Mouse (Mus musculus): ENCODE measurements at regions not wholly inside any gene's neighbourhood (a gene's known extent, or its start where the extent isn't known, plus 50 kb on each side); places are given as distances from the start of the nearest gene placed in this dataset.

DNA sequence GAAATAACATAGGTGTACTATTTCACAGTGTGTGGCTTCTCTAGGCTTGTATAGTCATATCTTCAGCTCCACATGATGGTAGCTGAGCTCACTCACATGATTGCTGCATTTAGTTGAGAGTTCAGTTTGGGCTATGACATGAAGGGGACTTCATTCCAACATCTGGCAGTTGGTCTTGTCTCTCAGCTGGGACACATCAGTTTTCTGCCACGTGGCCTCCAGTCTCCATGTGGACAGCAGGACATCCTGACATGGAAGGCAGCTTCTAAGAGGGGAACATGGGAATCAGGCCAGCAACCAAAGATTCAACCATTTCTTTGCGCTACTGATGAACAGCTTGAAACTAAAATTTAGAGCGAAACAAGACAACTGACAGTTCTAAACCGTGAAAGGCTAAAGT, 121.2 kb upstream of the Slc44a1 start:
- no peak for DNase-seq

DNA sequence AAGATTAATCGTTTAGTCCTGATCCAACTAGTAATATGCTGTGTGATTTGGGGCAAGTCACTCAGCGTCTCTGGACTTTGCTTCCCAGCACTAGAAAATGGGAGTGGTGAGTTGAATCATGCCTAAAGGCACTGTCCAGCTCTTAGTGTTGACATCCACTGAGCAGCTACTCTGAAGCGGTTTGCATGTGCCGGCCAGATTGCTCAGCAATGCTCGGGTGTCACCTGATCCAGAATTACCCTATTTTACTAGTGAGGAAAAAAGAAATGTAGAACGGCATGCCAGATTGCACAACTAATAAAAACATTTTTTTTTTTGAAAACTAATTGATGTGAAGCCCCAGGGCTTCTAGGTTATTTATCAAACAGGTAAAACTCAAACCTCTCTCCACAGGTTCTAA, 122.0 kb upstream of the Slc44a1 start:
- no peak for DNase-seq

DNA sequence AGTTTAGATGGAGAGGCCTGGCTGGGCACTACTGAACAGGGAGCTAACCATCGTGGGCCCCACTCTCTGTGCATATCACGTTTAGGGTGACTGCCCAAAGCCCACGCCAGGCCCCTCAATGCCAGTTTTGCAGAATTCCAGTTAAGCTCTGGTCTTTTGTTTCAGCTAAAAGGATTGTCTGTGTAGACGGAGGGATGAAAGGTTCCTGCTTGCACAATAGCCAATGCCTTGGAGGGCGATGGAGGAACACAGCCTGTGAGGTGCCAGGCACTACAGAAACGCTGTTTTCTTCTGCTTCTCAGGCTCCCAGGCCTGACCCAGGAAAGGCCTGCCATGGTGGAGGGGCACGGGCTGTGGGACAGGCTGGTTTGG, 122.8 kb upstream of the Slc44a1 start:
- no peak for DNase-seq

DNA sequence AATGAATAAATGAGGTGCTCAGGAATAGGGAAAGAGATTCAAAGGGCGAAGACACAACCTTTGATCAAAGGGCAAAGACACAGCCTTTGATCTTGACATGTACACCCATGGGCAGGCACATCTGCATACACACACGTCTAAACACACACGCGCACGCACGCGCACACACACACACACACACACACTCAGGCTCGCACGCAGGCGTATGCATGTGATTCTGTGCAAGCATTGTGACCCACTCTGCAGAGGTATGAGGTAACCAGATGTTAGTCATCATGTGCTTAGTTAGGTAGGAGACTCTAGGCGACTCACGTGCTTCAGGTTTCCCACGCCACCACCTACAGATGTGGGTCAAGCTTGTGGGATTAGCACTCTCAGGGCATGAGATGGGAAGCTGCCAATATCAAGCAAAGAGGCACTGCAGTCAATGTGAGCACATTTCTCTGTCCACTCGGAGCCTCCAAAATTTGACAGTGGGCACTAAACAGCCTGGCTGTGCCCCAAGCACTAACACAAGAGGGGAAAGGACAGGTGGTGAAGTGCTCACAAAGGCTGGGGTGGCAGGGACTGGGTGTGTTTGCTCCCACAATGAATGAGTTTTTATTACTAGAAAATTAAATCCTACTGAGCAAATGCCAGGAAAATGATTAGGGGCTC, 123.3 kb upstream of the Slc44a1 start:
- DNase-seq: no peak

DNA sequence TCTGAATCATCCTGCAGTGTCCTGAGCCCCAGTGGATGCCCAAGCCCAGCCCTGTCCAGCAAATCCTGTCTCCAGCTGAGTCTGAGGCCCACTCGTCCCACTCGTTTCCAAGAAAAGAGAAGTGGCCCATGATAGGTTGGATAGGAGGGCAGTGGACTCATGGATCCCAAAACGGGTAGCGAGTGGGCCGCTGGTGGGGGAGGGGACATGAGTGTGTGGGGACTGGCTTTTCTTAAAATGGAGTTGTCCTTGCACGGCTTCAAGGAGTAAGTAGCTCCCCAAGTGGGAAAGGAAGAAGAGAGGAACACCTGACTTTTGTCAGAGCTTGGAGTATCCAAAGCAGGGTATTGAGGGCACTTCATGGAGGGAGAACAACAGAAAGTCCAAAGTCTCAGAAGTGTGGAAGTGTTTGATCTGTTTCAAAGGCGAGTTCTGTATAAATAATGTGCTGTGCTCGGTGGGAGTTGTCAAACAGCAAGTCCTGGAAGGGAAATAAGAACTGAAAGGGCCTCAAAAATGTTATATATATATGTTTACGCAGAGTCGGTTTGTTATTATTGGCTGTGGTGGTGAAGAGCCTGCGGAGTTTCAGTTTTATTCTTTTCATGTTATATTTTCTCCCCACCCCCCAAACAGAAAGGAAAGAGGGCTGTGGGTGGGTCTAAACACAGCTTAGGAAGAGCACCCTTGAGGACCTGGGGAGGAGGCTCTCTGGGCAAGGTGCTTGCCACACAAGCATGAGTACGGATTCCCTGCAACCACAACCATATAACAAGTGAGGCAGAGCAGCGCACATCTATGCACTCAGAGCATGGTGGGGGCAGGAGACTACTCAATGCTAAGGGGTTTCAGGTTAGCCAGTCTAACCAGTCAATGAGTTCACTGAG, 124.1 kb upstream of the Slc44a1 start:
- no peak for DNase-seq

DNA sequence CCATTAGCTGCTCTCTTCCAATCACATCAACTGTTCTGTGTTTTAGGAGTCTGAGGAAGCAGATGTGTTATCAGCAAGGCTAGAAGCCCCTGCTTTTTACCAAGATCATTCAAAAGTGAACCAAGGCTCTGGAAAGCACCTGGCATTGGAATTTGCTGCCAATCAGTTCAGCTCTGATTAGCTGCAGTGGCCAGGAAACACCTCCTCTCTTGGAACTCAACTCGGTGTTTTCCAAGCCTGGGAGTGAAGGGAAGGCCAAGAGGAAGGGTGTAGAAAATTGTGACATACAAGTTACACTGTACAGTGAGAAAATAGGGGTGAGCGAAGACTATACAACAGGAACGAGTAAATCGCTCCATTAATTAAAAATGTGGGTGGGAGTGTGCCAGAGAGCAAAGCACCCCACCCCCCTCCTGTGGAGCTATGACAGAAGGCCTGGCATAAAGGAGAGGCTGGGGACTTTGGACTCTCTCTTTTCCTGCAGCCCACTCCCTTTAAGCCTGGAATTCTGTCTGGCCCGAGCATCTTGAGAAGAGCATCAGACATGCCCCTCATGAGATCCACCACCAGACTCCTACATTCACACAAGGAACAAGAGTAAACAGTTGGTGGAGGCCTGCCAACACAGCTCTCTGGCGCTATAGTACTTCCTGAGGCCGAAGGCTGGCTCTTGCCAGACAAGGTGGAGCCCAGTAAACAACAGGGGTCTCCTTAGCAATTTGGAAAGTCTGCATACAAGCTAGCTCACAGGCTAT, 124.9 kb upstream of the Slc44a1 start:
- DNase-seq: no peak

DNA sequence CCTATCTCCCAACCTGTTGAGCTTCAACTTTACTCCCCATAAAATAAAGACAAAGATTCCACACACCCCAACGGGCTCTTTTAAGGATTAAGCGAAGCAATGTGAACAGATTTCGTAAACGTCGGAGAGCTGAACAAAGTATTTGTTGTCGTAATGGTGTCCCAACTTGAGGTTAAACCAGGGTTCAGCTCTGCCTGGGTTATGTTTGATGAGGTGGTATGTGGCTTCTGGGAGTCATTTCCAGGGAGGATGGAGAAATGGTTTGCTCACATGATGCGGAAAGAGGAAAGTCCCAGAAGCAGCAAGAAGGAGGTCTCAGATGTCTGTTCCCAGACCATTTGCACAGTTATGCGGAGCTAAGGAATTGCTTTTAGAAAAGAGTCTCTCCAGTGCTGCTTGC, 126.1 kb upstream of the Slc44a1 start:
- DNase-seq: no peak

DNA sequence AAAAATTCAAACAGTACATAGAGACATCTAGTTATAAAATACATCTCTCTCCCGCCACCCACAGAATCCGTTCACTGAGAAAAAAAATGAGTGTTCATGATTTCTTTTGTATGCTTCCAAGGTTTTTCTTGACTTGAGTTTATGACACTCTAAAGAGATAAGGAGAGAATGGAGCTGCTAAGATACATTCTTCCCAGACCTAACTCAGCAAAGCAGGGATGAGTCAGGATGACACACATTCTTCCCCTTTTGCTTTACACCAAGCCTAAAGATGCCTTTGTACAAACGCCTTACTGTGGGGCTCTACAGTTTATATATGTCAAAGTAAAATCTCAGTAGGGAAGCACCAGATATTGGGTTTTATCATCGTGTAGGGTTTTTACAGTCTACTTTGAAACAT, 133.1 kb upstream of the Slc44a1 start:
- no peak for DNase-seq

DNA sequence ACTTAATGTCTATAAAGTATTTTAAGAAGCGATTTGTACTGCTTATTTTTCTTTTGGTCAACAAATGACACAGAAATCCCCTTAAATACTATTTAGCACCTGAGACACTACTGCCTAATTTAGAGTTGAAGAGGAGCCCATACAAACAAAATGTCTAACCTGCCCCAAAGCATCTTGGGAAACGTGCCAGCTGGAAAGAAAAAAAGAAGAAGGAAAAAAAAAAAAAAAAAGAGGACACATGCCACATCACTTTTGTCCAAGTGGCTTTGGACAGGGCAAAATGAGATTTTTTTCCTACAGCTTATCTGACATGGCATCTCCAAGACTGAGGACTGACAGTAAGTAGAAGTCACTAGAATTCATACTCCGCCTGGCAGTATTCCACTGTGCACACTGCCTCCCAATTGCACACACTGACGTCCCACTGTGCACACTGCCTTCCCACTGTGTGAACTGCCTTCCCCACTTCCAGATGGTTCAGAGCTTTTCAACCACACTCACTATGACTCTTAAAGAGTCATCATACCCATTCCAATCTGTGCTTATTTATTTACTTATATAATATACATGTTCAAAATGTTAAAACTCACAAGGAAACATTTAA, 135.3 kb upstream of the Slc44a1 start:
- no peak for DNase-seq

DNA sequence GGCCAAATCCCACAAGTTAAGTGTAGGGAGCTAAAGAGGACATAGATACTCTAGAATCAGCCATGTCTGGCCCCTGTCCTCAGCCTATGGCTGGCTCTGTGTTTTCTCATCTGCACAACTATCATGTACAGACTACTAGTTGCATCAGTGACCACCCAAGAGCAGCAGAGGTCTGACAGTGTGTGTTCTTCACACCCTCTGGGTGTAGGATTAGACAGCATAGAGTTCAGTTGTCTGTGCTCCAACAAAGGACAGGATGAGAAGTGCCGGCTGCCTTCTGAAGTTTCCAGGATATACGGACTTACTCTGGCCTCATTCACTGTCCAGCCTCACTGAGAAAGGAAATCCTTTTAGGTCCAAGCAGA, 135.9 kb upstream of the Slc44a1 start:
- no peak for DNase-seq

DNA sequence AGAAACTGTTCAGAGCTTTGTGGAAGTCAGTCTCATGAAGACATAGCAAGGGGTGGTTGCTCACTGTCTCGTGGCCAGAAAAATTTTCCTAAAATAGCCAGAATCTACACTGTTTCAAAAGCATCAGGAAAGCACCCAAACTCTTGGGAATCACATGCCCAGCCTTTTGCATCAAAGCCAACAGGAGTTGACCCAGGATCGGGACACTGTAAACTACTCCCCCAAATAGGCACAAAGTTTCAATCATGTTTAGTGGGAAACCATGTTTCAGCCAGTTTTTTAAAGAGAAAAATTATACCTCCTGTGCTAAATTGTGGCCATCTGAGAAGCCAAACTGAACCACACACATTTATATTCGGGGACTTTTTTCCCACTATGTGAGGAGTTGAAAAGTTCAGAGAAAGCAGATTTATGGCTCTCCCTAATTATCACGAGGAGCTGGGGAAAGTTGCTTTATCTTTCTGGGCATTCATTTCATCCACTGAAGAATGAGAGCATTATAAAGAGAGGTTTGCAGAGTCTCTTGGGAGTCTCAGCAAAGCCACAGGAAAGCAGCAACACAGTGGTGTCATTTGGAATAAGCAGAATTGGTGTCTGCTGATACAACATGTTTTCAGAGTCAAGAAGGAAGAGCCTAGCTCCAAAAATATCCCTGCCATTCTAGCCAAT, 136.5 kb upstream of the Slc44a1 start:
- no peak for DNase-seq

DNA sequence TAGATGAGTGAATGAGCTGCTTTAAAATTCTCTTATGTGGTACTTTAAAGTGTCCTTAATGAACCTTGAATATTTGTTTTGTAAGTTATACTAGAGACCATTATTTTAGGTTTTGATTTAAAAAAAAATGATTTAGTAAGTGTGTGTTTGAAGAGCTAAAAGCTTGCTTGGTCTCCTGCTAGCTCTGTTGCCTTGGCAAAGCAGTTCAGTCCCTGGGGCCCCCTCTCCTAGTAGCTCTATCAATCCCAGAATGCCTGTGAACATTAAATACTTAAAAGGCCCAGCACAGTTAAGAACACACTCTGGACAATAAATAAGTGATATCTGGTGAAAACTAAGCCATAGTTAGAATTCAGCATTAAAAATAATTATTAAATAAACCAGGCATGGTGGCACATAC, 138.3 kb upstream of the Abca1 start:
- no peak for DNase-seq

DNA sequence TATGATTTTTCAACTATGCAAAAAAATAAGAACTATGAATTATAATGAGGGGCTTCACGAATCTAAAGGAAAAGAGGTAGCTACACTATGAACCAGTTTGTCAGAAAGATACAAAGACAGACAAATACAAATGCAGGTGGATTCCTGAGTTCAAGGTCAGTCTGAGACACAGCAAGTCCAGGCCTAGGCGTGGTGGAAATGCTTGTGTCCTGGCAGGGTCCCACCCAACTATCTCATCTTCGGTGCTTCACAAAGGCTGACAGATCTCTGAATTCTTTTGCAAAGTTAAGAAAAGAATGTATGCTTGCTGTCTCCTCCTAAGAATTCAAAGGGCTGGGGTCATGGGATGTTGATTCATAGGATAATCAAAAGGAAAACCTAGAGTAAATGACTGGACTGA, 132.9 kb upstream of the Abca1 start:
- no peak for DNase-seq

DNA sequence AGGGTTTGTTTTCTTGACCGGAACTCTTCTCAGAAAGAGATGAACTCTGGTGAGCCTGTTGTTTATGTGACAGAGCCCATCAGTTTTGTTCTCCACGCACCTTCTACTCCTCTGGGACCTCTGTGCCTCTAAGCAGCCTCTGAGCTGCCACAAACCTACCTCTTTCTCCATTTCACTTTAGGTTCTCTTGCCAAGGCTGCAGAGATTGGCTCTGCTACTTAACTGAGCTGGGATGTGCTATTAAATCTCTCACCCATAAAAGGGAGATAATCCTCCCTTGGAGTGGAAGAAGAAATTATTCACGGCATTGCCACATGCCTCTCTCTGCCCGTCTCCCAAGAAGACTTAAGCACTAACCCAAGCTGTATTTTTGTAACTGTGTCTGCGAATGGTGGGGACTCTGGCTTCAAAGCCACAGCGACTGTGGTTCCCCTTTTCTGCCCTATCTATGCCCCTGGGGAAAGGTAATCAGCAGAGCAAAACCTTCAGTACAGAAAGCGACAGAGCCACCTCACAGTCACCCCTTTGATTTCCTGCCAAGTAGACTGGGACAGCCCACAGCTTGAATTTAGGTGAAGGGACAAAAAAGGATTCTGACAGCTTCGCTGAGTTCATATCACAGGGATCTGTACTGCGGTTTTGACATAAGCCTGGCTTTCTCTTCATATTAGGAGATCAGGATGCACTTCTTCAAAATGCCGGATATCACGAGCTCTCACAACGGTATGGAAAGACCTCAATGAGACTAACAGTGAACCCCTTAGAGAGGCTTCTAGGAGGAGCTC, 118.2 kb upstream of the Abca1 start:
- no peak for DNase-seq

DNA sequence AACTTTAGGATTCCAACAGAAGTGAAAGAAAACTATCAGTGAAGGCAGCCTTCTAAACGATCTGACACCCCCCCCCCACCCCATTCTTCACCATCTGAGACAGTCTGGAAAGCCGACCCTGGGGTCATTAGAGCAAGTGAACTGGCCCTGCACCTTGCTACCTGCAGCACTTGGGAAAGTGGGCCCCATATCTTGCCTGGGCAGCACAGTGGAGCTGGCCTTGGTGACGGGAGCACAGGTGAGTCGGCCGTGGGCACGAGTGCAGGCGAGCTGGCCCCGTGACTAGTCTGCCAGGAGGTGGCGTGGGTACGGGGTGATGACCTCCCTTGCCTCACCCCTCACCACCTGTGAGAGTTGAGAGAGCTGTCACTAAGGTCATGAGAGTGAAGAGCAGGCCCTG, 110.7 kb upstream of the Abca1 start:
- DNase-seq: no peak

DNA sequence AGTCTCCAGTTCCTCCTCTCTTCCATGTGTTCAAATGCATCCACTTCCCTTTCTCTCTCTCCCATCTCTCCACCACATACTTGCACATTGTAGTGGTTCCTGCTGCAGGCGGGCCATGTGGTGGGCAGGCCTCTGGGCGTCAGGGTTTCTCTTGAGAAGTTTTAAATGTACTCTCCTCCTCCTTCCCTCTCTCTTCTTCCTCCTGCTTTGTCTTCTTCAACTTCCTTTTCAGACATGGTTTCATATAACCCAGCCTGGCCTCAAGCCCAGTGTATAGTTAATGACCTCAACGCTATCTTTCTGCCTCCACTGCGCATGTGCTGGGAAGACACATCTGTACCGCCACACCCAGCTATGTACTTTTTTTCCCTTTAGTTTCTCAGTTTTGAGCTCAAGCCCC, 110.3 kb upstream of the Abca1 start:
- DNase-seq: no peak

DNA sequence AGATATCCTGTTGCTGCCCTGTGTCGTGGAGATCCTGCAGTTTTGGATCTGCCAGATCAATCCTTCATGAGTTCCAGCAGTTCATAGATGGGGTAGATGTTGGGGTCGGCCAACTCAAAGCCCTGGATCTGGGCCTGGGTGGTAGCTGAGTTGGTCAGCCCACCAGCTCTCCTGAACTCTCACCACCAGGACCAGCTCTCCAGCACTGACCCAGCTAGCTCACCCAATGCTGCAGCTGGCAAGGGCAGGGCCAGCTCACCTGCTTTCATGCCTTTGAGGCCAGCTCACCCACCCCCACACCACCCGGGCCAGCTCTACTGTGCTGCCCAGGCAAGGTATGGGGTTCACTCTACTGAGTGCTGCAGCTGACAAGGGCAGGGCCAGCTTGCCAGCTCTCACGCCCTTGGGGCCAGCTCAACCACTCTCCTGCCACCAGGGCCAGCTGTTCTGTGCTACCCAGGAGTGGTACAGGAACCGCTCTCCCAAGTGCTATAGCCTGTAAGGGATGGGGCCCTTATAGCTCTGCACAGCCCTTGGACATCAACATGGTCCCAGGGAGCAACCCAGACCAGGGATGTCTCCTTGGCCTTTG, 109.7 kb upstream of the Abca1 start:
- no peak for DNase-seq

DNA sequence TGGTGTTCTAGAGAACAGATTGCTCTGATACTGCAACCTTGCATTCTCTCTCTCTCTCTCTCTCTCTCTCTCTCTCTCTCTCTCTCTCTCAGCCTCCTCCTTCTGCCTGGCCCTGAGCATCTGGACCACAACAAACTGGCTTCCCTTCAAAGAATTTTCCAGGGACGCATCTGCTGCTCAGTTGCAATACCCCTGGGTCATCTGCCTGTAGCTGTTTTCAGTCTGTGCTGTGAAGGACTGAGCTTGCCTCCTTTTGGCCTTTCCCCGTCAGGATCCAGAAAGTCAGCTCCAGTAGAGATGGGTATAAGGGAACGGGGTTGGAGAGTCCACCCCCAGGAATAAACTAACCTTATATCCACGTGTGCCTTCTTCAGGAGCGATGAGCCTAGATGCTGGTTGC, 105.2 kb upstream of the Abca1 start:
- no peak for DNase-seq

DNA sequence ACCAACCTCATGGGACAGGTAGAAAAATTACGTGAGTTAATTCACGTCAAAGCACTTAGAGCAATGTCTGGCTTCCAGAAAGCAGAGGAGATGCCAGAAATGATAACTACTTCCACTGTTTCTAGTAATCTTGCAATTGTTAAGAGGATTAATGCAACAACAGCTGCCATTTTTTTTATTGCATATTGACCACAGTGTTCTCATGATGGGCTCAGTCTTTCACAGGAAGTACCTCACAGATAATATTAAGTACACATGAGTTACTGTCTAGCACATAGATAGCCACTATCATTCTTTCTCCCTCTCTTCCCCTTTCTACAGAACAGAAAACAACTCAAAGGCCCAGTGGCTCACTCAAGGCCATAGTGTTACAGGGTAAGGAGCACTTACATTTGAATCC, 104.8 kb upstream of the Abca1 start:
- no peak for DNase-seq

DNA sequence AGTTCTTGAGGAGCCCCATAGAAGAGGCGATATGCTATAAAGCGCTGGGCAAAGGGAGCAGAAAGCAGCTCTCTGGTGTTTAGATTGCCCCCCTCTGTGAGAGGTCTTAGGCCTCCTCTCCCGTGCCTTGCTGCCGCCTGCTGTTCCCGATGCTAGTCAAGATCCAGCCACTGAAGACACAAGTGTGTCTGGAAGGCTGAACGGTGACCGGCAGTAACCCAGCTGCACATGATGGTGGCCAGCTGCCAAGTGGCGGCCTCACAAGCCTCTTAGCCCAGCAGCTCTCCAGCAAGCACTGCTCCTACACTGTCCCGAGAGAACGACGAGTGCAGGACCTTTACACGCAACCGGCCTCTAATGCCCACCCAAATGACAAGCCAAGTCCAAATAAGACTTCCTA, 104.1 kb upstream of the Abca1 start:
- DNase-seq: peak; percentile 46

DNA sequence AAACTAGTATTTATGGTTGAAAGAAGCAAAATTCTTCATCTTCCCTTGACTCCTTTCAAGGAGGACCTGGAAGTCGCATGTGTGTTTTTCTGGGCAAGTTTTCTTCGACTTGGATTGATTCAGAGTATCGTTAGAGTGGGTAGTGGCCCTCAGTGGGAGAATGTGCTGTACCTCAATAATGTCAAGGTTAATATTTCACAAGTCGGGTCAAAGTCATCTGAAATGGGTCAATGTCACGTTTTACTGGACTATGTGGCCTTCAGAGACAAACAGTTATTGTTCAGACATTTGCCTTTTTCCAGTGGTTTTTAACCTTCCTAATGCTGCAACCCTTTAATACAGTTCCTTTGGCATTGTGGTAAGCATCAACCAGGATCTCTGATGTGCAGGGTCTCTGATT, 102.8 kb upstream of the Abca1 start:
- DNase-seq: no peak

All from liver (tissue).